Mouse (Mus musculus) limb, embryonic 11.5 days (tissue): ENCODE measurements around the gene Olfr209. TPM values are rescaled to one million over a fixed set of nuclear protein-coding genes. Genes with fewer than 3 reads are reported as not detected.

Experiments used
- ATAC-seq: fragments of 200-750 bp; cut with Nextera tagmentation; 2 replicates; pipeline ENCODE4 v1.8.0; 2017; ENCODE audit warnings: low read depth; ENCODE audit not compliant: insufficient number of reproducible peaks, low FRiP score, low TSS enrichment
- DNase-seq: peaks from one replicate; pipeline ENCODE4 v3.0.0-alpha.2; 2015; ENCODE audit warnings: low spot score
- H3K27ac ChIP-seq: fragments of 300-500 bp; sonication (generic); replicated peaks from 2 replicates; pipeline ENCODE4 v1.5.1; 2014; ENCODE audit warnings: low read depth, mild to moderate bottlenecking, low read length
- H3K27me3 ChIP-seq: fragments of 300-500 bp; sonication (generic); 2 replicates; pipeline ENCODE4 v1.6.1; 2014; ENCODE audit warnings: mild to moderate bottlenecking, low read length, mixed read lengths; ENCODE audit not compliant: control insufficient read depth, insufficient read depth
- H3K36me3 ChIP-seq: fragments of 300-500 bp; sonication (generic); 2 replicates; pipeline ENCODE4 v1.6.1; 2014; ENCODE audit warnings: mild to moderate bottlenecking, low read length, moderate library complexity, mixed read lengths; ENCODE audit not compliant: control insufficient read depth, insufficient read depth
- H3K4me1 ChIP-seq: fragments of 300-500 bp; sonication (generic); 2 replicates; pipeline ENCODE4 v1.6.1; 2014; ENCODE audit warnings: low read length, mixed read lengths; ENCODE audit not compliant: control insufficient read depth, insufficient read depth
- H3K4me2 ChIP-seq: fragments of 300-500 bp; sonication (generic); 2 replicates; pipeline ENCODE4 v1.6.1; 2014; ENCODE audit warnings: low read depth, mild to moderate bottlenecking, moderate library complexity; ENCODE audit not compliant: severe bottlenecking
- H3K4me3 ChIP-seq: fragments of 300-500 bp; sonication (generic); 2 replicates; pipeline ENCODE4 v1.5.1; 2014; ENCODE audit warnings: low read depth, low read length
- H3K9ac ChIP-seq: fragments of 300-500 bp; sonication (generic); 2 replicates; pipeline ENCODE4 v1.6.1; 2014; ENCODE audit warnings: mild to moderate bottlenecking, low read length
- H3K9me3 ChIP-seq: fragments of 300-500 bp; sonication (generic); 2 replicates; pipeline ENCODE4 v1.6.1; 2016; ENCODE audit warnings: low read length; ENCODE audit not compliant: control insufficient read depth
- WGBS: fragments of 180-500 bp; shearing (Covaris S2); extraction: QIAGEN DNeasy Blood & Tissue Kit; methylation state at CpG from one replicate; pipeline ENCODE4 v1.1.7; 2014; 5-methylcytosine and 5-hydroxymethylcytosine counted together
- polyA plus RNA-seq: library from polyadenylated mRNA; unstranded; fragments of >200 nt; fragmentation: Nextera tagmentation; extraction: Ambion mirVana; gene quantifications from 2 replicates; pipeline ENCODE4 v1.2.1, GENCODE M21; 2014

The Olfr209 gene
- polyA plus RNA-seq: not detected in 2 replicates

GRCm38 (mm10) chr16:59363893-59364292, at the start of gene Olfr209:
Gene Olfr209 (minus strand): TSS chr16:59363993.
- Histone ChIP-seq H3K27ac (no peak within 1 kb of the TSS), H3K27me3 (no peaks in the 10 kb centered on the region), H3K36me3 (no peaks in the 10 kb centered on the region), H3K9ac (no peak within 1 kb of the TSS), H3K4me1 (no peaks in the 10 kb centered on the region), H3K4me3 (no peak within 1 kb of the TSS), H3K9me3 (no peaks in the 10 kb centered on the region), H3K4me2 (no peak within 1 kb of the TSS)
- no peak for DNase-seq
- 85% methylated on average over 2 of the region's 2 CpGs for WGBS
- ATAC-seq: no peak

- H3K36me3 ChIP-seq: no peaks in the 10 kb centered on the region
- H3K4me2 ChIP-seq: no peak overlapping the region
- no peak overlapping the region for H3K9ac ChIP-seq
- H3K27me3 ChIP-seq: no peaks in the 10 kb centered on the region
- no peak for ATAC-seq
- no peak for DNase-seq
- 72% methylated on average over 4 of the region's 4 CpGs for WGBS
- H3K4me1 ChIP-seq: no peaks in the 10 kb centered on the region
- no peak overlapping the region for H3K27ac ChIP-seq
- H3K9me3 ChIP-seq: no peaks in the 10 kb centered on the region
- no peak overlapping the region for H3K4me3 ChIP-seq
Observed at GRCm38 (mm10) chr16:59413475-59413874, 49.7 kb upstream of the Olfr209 start.

- Histone ChIP-seq H3K4me3 (no peak overlapping the region), H3K9me3 (no peaks in the 10 kb centered on the region), H3K4me2 (no peak overlapping the region), H3K9ac (no peak overlapping the region), H3K36me3 (no peaks in the 10 kb centered on the region), H3K27ac (no peak overlapping the region), H3K4me1 (no peaks in the 10 kb centered on the region), H3K27me3 (no peaks in the 10 kb centered on the region)
- ATAC-seq: no peak
- WGBS: 70% methylated on average over 2 of the region's 2 CpGs
- DNase-seq: no peak
Observed at GRCm38 (mm10) chr16:59409800-59410199, 46.0 kb upstream of the Olfr209 start.

- no peaks in the 10 kb centered on the region for H3K27me3 ChIP-seq
Observed at GRCm38 (mm10) chr16:59409341-59409748, 45.6 kb upstream of the Olfr209 start.

GRCm38 (mm10) chr16:59407032-59407431, 43.2 kb upstream of the Olfr209 start, which contains the start of gene Gabrr3:
Gene Gabrr3 (plus strand): TSS chr16:59407332.
- H3K36me3 ChIP-seq: no peaks in the 10 kb centered on the region
- no peak within 1 kb of the TSS for H3K4me2 ChIP-seq
- no peak within 1 kb of the TSS for H3K27ac ChIP-seq
- 77% methylated on average over 5 of the region's 5 CpGs for WGBS
- no peaks in the 10 kb centered on the region for H3K9me3 ChIP-seq
- no peak within 1 kb of the TSS for H3K9ac ChIP-seq
- no peaks in the 10 kb centered on the region for H3K27me3 ChIP-seq
- no peak for ATAC-seq
- no peak within 1 kb of the TSS for H3K4me3 ChIP-seq
- DNase-seq: no peak
- H3K4me1 ChIP-seq: no peaks in the 10 kb centered on the region

More at GRCm38 (mm10) chr16:59409341-59409748, 45.6 kb upstream of the Olfr209 start:
- no peak overlapping the region for H3K27ac ChIP-seq
- H3K4me2 ChIP-seq: no peak overlapping the region
- H3K4me3 ChIP-seq: no peak overlapping the region
- DNase-seq: no peak
- 63% methylated on average over 15 of the region's 15 CpGs for WGBS
- H3K36me3 ChIP-seq: no peaks in the 10 kb centered on the region
- no peak for ATAC-seq
- no peak overlapping the region for H3K9ac ChIP-seq
- no peaks in the 10 kb centered on the region for H3K4me1 ChIP-seq
- H3K9me3 ChIP-seq: no peaks in the 10 kb centered on the region

- no peak overlapping the region for H3K4me3 ChIP-seq
- H3K27me3 ChIP-seq: no peaks in the 10 kb centered on the region
- H3K9me3 ChIP-seq: no peaks in the 10 kb centered on the region
- ATAC-seq: no peak
- H3K36me3 ChIP-seq: no peaks in the 10 kb centered on the region
- no peak overlapping the region for H3K9ac ChIP-seq
- no peak overlapping the region for H3K4me2 ChIP-seq
- H3K27ac ChIP-seq: no peak overlapping the region
- no peak for DNase-seq
- H3K4me1 ChIP-seq: no peaks in the 10 kb centered on the region
- WGBS: 78% methylated on average over 9 of the region's 9 CpGs
Observed at GRCm38 (mm10) chr16:59404798-59405197, 41.0 kb upstream of the Olfr209 start.

GRCm38 (mm10) chr16:59403684-59404083, 39.9 kb upstream of the Olfr209 start:
- Histone ChIP-seq H3K27ac (no peak overlapping the region), H3K27me3 (no peaks in the 10 kb centered on the region), H3K4me2 (no peak overlapping the region), H3K36me3 (no peaks in the 10 kb centered on the region), H3K9me3 (no peaks in the 10 kb centered on the region), H3K9ac (no peak overlapping the region), H3K4me1 (no peaks in the 10 kb centered on the region), H3K4me3 (no peak overlapping the region)
- DNase-seq (peak; percentile 38), ATAC-seq (no peak)
- WGBS: 19% methylated on average over 4 of the region's 4 CpGs

- H3K4me3 ChIP-seq: no peak overlapping the region
- no peaks in the 10 kb centered on the region for H3K9me3 ChIP-seq
- H3K4me2 ChIP-seq: no peak overlapping the region
- H3K4me1 ChIP-seq: no peaks in the 10 kb centered on the region
- H3K27ac ChIP-seq: no peak overlapping the region
- H3K9ac ChIP-seq: no peak overlapping the region
- no peak for ATAC-seq
- no peak for DNase-seq
- no peaks in the 10 kb centered on the region for H3K27me3 ChIP-seq
- H3K36me3 ChIP-seq: no peaks in the 10 kb centered on the region
- WGBS: 70% methylated on average over 4 of the region's 4 CpGs
Observed at GRCm38 (mm10) chr16:59401985-59402384, 38.2 kb upstream of the Olfr209 start.

- ATAC-seq (no peak), DNase-seq (no peak)
- no peak overlapping the region for H3K4me2 ChIP-seq
- no peak overlapping the region for H3K27ac ChIP-seq
- no peak overlapping the region for H3K4me3 ChIP-seq
- H3K36me3 ChIP-seq: no peaks in the 10 kb centered on the region
- 81% methylated on average over 7 of the region's 7 CpGs for WGBS
- no peaks in the 10 kb centered on the region for H3K4me1 ChIP-seq
- H3K27me3 ChIP-seq: no peaks in the 10 kb centered on the region
- no peak overlapping the region for H3K9ac ChIP-seq
- no peaks in the 10 kb centered on the region for H3K9me3 ChIP-seq
Observed at GRCm38 (mm10) chr16:59401102-59401501, 37.3 kb upstream of the Olfr209 start.
